Mouse (Mus musculus) neural tube, embryonic 10.5 days (tissue): ENCODE measurements around the gene Sh2d1b2.
"Not testable (repeated sequence)": the region's sequence is repeated elsewhere in the genome, so short reads cannot be mapped to it uniquely, and the experiment has no call there.

ENCODE experiments used
- DNase-seq: peaks from one replicate; pipeline ENCODE4 v3.0.0-alpha.2; 2017; ENCODE audit warnings: low spot score; ENCODE audit errors: extremely low spot score

The Sh2d1b2 gene

GRCm38 (mm10) chr1:170232688-170233087, at the start of gene Sh2d1b2:
TSS of gene Sh2d1b2 (plus strand) at chr1:170232749.
- DNase-seq = not testable (repeated sequence)

- DNase-seq = no peak
Measured at GRCm38 (mm10) chr1:170185137-170185536, 47.4 kb upstream of the Sh2d1b2 start.

- DNase-seq = no peak
Measured at GRCm38 (mm10) chr1:170186531-170186930, 46.0 kb upstream of the Sh2d1b2 start.

- DNase-seq = no peak
Measured at GRCm38 (mm10) chr1:170188601-170189000, 43.9 kb upstream of the Sh2d1b2 start.

GRCm38 (mm10) chr1:170190225-170190624, 42.3 kb upstream of the Sh2d1b2 start:
- no peak for DNase-seq

GRCm38 (mm10) chr1:170191925-170192324, 40.6 kb upstream of the Sh2d1b2 start:
- no peak for DNase-seq

- DNase-seq = no peak
Measured at GRCm38 (mm10) chr1:170196211-170196610, 36.3 kb upstream of the Sh2d1b2 start.

- no peak for DNase-seq
Measured at GRCm38 (mm10) chr1:170200379-170200778, 32.2 kb upstream of the Sh2d1b2 start.

GRCm38 (mm10) chr1:170206395-170206794, 26.2 kb upstream of the Sh2d1b2 start:
- DNase-seq = no peak

- DNase-seq = no peak
Measured at GRCm38 (mm10) chr1:170213181-170213879, 19.2 kb upstream of the Sh2d1b2 start.

GRCm38 (mm10) chr1:170214383-170214756, 18.2 kb upstream of the Sh2d1b2 start:
- no peak for DNase-seq

GRCm38 (mm10) chr1:170214757-170215522, 17.6 kb upstream of the Sh2d1b2 start, which contains the start of gene Uhmk1:
TSS of gene Uhmk1 (minus strand) at chr1:170215397.
- peak; percentile 94 for DNase-seq

- no peak for DNase-seq
Measured at GRCm38 (mm10) chr1:170215590-170215989, 17.0 kb upstream of the Sh2d1b2 start.

- DNase-seq = no peak
Measured at GRCm38 (mm10) chr1:170218091-170218884, 14.3 kb upstream of the Sh2d1b2 start.

GRCm38 (mm10) chr1:170220351-170220750, 12.2 kb upstream of the Sh2d1b2 start:
- DNase-seq = no peak

GRCm38 (mm10) chr1:170223276-170223675, 9.3 kb upstream of the Sh2d1b2 start:
- DNase-seq = no peak

GRCm38 (mm10) chr1:170245016-170245415, 12.5 kb downstream of the Sh2d1b2 start:
- DNase-seq = no peak

GRCm38 (mm10) chr1:170254893-170255559, 22.5 kb downstream of the Sh2d1b2 start:
- no peak for DNase-seq

- DNase-seq = peak; percentile 90
Measured at GRCm38 (mm10) chr1:170255560-170255910, 23.0 kb downstream of the Sh2d1b2 start.

- DNase-seq = no peak
Measured at GRCm38 (mm10) chr1:170270281-170270680, 37.7 kb downstream of the Sh2d1b2 start.

GRCm38 (mm10) chr1:170270696-170271095, 38.1 kb downstream of the Sh2d1b2 start:
- DNase-seq = no peak
